Mouse (Mus musculus): ENCODE measurements at regions not wholly inside any gene's neighbourhood (a gene's known extent, or its start where the extent isn't known, plus 50 kb on each side); places are given as distances from the start of the nearest gene placed in this dataset.

- DNase-seq = peak; percentile 56
Observed at GRCm38 (mm10) chr9:92045472-92045905, 147.2 kb upstream of the Plscr5 start.

- peak; percentile 38 for DNase-seq
Observed at GRCm38 (mm10) chr9:92044161-92044560, 148.6 kb upstream of the Plscr5 start.

DNA sequence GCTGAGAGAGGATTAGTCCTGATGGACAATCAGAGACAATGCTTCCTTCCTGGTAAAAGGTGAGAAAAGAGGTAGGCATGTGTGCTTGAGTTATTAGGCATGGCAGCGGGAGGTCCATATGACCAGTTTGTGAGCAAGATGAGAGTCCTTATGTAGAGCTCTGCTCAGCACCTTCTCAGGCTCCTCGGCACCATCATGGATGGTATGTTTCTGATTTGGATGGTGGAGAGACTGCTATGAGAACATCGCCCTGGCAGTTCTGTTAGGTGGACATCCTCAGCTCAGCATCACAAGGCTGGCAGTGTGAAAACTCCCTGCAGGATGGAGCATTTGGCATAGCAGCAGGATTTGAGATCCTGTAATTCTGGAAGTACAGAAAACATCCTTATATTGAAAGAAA lies 176.2 kb upstream of the Plscr5 start:
- DNase-seq = peak; percentile 96

DNA sequence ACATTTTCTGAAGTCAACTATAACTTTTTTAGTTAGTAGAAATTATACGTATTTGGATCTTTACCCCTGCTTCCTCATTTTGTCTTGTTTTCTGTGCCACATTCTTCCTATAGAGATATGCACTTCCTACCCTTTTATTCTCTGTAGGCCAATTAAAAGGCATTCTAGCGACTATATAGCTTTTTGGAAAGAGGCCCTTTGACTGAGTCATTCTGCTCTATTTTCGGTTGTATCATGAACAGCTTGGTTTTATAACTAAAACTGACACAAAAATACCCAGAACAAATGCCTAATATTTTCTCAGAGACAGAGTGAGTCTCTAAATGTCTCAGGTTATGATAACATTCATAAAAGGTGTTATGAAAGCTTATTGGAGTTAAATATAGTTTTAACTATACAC lies 176.8 kb upstream of the Plscr5 start:
- peak; percentile 47 for DNase-seq

GRCm38 (mm10) chr9:91988240-91988639 lies 204.5 kb upstream of the Plscr5 start:
- DNase-seq = peak; percentile 93

- no peak for DNase-seq
Observed at GRCm38 (mm10) chr9:91981955-91982621, 210.6 kb upstream of the Plscr5 start.

DNA sequence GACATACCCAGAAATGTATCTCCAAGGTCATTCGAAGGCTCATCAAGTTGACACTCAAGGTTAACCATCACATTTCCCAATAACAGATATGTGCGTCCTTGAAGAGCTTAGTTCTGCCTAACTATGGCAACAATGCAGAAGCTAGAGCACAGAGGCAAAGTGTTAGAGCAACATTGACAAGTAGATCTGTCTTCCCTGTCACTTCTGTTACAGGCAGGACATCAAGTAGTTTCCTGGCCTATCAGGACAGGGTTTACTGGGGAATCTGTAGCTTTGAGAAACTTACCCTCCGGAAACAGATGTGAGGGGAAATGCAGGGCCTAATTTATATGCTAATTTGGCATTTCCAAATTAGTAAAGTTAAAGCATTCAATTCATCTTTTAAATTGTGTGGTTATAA lies 211.2 kb upstream of the Plscr5 start:
- DNase-seq = no peak

DNA sequence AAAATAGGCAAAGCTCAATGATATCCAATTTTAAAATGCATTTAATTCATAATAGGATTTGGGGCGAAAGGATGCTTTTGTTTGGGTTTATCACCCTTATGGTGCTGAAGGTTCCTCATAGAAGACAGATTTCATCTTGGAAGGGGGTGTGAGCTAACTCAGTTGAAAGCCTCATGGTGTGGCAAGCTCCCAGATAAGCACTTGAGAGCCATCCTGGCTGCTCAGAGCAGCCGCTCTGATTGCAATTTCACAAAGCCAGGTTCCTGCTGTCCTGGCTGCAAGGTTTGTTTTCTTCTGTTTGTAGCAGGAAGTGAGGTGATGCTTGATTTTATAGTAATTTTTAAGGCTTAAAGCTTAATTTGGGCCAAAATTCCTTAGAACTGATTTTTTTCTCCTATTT lies 228.7 kb upstream of the Plscr5 start:
- DNase-seq = peak; percentile 94

GRCm38 (mm10) chr9:91962726-91963125 lies 230.0 kb upstream of the Plscr5 start:
- DNase-seq = no peak

DNA sequence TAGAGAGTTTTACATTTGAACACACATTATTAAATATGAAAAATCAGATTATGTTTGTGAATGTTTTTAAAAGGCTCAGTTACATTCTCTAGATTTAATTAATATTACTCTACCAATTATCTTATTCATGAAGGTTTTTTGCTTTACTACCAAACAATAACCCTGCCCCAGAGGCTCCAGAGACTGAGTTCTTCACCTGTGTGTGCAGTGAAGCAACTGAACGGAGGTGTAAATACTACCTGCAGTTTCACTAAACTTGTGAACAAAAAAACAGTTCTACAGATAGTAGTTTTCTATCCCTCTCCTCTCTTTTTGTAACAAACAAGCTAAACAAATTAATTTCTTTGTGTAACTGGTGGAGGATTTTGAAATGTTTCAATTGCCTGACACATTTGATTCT lies 231.1 kb upstream of the Plscr5 start:
- no peak for DNase-seq

DNA sequence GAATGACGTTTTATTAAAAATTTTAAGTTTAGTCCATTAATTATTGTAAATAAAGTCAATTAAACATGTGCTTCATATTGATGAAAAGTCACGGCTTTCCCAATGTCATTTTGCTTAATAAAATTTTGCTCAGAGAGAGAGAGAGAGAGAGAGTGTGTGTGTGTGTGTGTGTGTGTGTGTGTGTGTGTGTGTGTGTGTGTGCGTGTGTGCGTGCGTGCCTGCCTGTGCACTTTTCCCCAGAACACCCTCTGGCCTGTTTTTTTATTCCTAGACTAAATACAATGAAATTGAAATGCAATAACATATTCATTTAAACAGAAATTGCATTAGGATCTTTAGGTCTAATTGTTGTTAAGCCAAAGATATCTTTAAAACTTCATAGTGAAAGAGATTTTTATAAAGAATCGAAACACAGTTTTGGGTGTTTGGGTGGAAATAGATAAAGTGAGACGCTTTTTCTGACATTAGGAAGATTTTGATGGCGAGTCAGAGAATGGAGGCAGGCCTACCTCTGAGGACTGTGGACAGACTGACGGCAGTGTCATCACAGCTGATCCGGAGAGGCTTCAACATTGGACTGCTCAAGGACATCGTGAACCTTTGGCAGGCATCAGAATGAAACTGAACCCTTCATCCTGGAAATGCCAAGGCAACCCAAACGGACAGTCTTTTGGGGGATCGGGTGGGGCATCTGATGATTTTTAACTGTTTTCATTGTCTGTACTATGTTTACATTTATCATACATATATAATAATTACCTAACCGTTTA lies 232.0 kb upstream of the Plscr5 start:
- DNase-seq = peak; percentile 79

DNA sequence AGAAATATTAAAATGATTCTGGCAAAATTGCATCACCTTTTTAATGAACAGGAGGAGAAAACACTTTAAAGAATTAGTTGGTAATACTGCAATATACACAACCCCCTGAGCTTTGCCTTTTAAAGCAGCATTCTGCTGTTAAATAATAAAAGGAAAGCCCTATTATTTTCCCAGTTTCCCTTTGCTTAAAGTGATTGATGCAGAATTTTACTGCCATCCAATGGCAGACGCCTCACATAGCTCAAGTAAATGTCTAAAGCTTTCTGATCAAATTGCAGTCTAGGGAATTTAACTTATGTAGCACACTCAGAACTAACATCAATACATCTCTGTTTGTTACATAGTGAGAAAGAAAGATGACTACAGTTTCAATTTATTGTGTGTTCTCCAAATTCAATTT lies 233.1 kb upstream of the Plscr5 start:
- DNase-seq = peak; percentile 66

- no peak for DNase-seq
Observed at GRCm38 (mm10) chr9:91959076-91959475, 233.7 kb upstream of the Plscr5 start.

- DNase-seq = no peak
Observed at GRCm38 (mm10) chr9:91958421-91958820, 234.3 kb upstream of the Plscr5 start.

GRCm38 (mm10) chr9:91957061-91957460 lies 235.7 kb upstream of the Plscr5 start:
- no peak for DNase-seq

DNA sequence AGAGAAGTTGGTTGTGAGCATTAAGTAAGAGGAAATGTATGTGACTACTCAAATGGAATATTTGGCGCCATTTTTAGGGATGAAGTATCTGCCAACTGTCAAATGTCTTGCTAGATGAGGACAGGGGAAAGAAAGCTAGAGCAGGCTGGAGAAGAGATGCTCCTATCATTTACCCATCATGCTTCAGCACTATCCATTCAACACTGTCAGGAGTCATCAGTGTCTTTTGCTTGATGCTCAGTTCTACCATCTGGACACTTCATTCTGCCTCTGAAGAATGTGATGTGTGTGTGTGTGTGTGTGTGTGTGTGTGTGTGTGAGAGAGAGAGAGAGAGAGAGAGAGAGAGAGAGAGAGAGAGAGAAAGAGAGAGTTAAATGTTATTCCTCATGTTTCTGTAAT lies 244.0 kb upstream of the Plscr5 start:
- DNase-seq = peak; percentile 54

GRCm38 (mm10) chr9:91942001-91942400 lies 250.7 kb upstream of the Plscr5 start:
- no peak for DNase-seq

DNA sequence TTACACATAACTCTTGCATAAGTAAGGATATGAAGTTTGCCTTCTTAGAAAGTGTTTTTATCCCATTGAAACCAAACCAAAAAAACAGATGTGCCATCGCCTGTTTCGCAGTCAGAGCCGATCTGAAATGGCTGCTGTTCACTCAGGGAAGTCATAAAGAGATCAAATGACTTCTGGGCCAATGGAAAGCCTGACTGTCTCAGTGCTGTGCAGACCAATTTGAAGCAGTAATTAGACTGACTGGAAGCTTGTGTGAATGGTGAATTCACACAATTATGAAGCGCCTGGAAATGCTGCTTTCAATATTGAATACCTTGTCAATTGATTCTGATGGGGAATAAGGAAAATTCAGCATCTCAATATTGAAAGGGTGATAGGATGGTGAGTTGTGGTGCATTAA lies 254.0 kb upstream of the Plscr5 start:
- no peak for DNase-seq

- DNase-seq = peak; percentile 17
Observed at GRCm38 (mm10) chr9:91904066-91904465, 288.7 kb upstream of the Plscr5 start.

- DNase-seq = no peak
Observed at GRCm38 (mm10) chr9:91900956-91901355, 291.8 kb upstream of the Plscr5 start.

DNA sequence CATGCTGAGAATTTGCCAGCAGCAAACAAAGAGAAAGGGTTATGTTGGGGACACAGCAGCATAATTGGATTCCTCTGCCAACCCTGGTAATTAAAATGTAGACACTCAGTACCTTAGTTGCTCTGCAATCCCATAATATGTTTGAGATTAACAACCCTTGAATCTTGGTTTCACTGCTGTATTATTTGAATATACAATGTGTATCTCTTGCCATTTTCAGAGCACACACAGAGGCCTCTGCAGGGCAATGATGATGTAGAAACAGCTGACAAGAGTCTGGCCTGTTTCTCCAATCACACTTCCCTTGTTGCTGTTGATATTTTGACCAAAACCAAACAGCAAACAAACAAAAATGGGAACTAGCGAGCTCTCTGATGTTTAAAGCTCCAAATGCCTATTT lies 315.9 kb upstream of the Plscr5 start:
- DNase-seq = no peak

DNA sequence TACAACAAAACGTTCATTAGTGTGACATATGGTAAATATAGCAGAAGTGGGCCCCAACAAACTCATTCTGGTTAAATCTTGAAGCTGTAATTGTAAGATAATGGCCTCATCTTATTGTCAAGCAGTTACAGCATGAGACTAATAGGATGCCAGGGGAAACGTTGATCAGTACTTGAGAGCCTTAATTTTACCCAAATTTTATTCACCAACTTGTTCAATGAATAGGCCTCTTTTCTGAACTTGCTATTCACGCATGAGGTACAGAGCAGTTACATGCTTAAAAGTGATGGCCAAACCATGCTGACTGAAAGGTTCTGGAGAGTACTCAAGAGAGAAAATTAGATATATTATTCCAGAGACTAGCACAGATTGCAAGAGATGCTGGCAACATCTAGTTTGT lies 361.2 kb upstream of the Plscr5 start:
- DNase-seq = no peak

DNA sequence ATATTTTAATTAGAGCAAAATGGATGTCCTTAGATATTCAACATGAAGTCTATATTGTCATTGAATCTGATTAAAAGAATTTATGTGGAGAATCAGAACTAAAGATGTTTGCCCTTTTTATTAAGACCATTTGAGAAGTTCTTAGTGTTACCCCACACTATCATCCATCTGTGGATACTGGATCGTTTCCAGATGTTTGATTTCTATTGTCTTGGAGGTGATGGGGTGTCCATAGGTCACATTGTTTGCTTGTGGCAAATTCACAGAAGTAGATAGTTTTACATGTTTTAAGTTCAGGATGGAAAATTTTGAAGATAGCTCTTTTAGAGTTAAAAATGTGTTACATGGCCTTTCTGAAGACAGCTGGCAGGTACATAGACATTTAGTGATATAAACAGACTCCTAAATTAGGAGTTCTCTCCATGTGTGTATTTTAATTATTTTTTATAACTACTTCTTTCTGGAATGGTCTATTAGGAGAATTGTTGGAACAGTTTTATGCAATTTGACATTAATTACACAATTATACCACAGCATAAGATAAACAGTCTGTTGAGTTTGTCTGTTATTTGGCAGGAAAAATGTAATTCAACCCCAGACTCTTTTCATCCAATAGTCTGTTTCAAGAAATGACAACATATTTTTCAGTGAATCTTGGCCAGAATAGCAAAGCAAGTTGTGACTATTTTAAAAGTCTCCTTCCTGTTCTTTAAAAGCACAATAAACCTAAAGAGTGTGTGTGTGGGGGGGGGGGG lies 368.8 kb upstream of the Plscr5 start:
- no peak for DNase-seq
